Mouse (Mus musculus) ES-Bruce4 (cell line): ENCODE data around the gene Atp6v0a4.

Source experiments
- CTCF ChIP-seq: IDR thresholded peaks from one replicate; pipeline ENCODE4 v1.8.1; 2011; ENCODE audit warnings: low read depth, low read length
- EP300 ChIP-seq: IDR thresholded peaks from 2 replicates; pipeline ENCODE4 v1.6.1; 2011; ENCODE audit warnings: low read depth, low read length; ENCODE audit not compliant: insufficient read depth
- POLR2A ChIP-seq: IDR thresholded peaks from one replicate; pipeline ENCODE4 v1.8.1; 2011; ENCODE audit warnings: low read length; ENCODE audit not compliant: insufficient read depth

- TF ChIP-seq POLR2A (no peak), CTCF (no peak), EP300 (no peak)
Observed at GRCm38 (mm10) chr6:38157925-38158324, 33.5 kb upstream of the Atp6v0a4 start.
